Mouse (Mus musculus): ENCODE data around the gene Gm4307. TPM values are rescaled to one million over a fixed set of nuclear protein-coding genes. Genes with fewer than 3 reads are reported as not detected.

Gene Gm4307
- polyA plus RNA-seq, 1 experiment from 2014 or later, result not detected

Other genes with a start within 250 kb of the Gm4307 start
- not detected in 2 replicates for gene Gm4301, start 25.7 kb upstream of the Gm4307 start, polyA plus RNA-seq (2015; fragmentation: Nextera tagmentation; extraction: Ambion mirVana)
- gene Gm4302, start 20.5 kb upstream of the Gm4307 start, polyA plus RNA-seq (2015; fragmentation: Nextera tagmentation; extraction: Ambion mirVana), result not detected in 2 replicates
- not detected in 2 replicates for gene Gm4303, start 15.4 kb upstream of the Gm4307 start, polyA plus RNA-seq (2015; fragmentation: Nextera tagmentation; extraction: Ambion mirVana)
- gene Gm4305, start 10.2 kb upstream of the Gm4307 start, polyA plus RNA-seq (2015; fragmentation: Nextera tagmentation; extraction: Ambion mirVana), result not detected in 2 replicates
- gene Gm4312, start 21.2 kb downstream of the Gm4307 start, polyA plus RNA-seq (2015; fragmentation: Nextera tagmentation; extraction: Ambion mirVana), result not detected in 2 replicates
- 13.9 and 15.6 TPM in 2 replicates for gene Tmtc3, start 126.0 kb downstream of the Gm4307 start, polyA plus RNA-seq (2015; fragmentation: Nextera tagmentation; extraction: Ambion mirVana)
- 4.6 and 5.0 TPM in 2 replicates for gene Cep290, start 126.2 kb downstream of the Gm4307 start, polyA plus RNA-seq (2015; fragmentation: Nextera tagmentation; extraction: Ambion mirVana)
- 10.1 and 11.3 TPM in 2 replicates for gene 4930430F08Rik, start 229.1 kb downstream of the Gm4307 start, polyA plus RNA-seq (2015; fragmentation: Nextera tagmentation; extraction: Ambion mirVana)
- gene 1700017N19Rik, start 229.1 kb downstream of the Gm4307 start, polyA plus RNA-seq (2015; fragmentation: Nextera tagmentation; extraction: Ambion mirVana), result not detected in 2 replicates